In the genomic region with DNA sequence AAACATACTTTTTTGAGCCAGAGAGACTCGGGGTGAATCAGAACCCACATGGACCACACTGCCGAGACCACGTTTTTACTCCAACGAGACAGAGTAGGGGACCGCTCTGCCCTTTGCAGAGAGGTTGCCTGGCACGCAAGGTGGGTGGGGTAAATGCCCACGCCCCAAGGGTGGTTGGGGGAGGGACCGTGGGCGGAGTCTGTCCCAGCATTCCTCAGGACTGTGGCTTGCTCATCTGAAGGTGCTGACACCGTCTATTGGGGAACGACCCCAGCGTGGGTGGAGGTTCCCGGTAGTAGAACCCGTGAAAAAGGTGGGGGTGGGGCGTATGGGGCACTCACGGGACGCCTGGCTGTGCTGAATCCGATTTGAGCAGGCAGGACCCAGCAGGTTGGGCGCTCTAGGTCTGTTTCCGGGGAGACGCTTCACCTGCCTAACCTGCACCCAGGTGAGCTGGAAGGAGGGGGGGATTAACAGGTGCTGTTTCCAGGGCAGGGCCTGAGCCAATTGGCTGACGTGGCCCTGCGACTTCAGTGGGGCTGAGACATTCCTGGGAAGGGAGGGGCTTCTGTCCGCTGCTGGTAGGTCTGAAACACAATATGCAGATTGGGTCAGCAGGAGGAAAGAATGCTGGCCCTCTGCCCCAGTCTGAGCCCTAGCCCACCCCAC, we compare ENCODE assay signal across 8 mouse cellular contexts. TPM values are rescaled to one million over a fixed set of nuclear protein-coding genes. Genes with fewer than 3 reads are reported as not detected.
A peak's percentile ranks its signal among the peaks of the same experiment; 100 is the strongest.
DNase-seq lines count a peak whose midpoint lies in the region; ATAC-seq lines count a peak whose summit lies in the region.

A gene (minus strand): TSS at position 453 of the 669 bp plus-strand sequence.

- no peaks in the 10 kb centered on the region for H3K4me1 ChIP-seq in intestine, embryonic 16.5 days (ENCODE audit: control insufficient read depth, insufficient read depth, low read length)
- peaks cover 7% of the 10 kb centered on the region; the same call in 1 of the 2 replicates for H3K4me1 ChIP-seq in liver, embryonic 15.5 days (replicated peaks)
- no peaks in the 10 kb centered on the region for H3K4me1 ChIP-seq in neural tube, embryonic 11.5 days (ENCODE audit: control insufficient read depth, insufficient read depth, low read length)

- DNase-seq in cerebellum, postnatal 10 days = peak; percentile 19 to 27
- DNase-seq in cerebellum, adult 8-10 months = no peak
- DNase-seq in adrenal gland, postnatal 25 days = peak; percentile 71
- peak; percentile 62 for DNase-seq in gonadal fat pad, adult 2 months (ENCODE audit: low read depth)
- peak; percentile 36 for DNase-seq in neural tube, embryonic 11.5 days (ENCODE audit: low spot score)
- DNase-seq in urinary bladder, postnatal 36 days (ENCODE audit: low spot score in 2 of 2) = peak; percentile 80

- H3K9me3 ChIP-seq in intestine, embryonic 16.5 days (ENCODE audit: control insufficient read depth, low read length) = no peaks in the 10 kb centered on the region
- peaks cover 7% of the 10 kb centered on the region for H3K9me3 ChIP-seq in liver, embryonic 15.5 days (replicated peaks)
- H3K9me3 ChIP-seq in neural tube, embryonic 11.5 days (ENCODE audit: control insufficient read depth, low read length) = no peaks in the 10 kb centered on the region

- H3K9ac ChIP-seq in intestine, embryonic 16.5 days (ENCODE audit: low read depth, low read length) = peak within 1 kb of the TSS; percentile 67
- no peak within 1 kb of the TSS for H3K9ac ChIP-seq in liver, embryonic 15.5 days
- H3K9ac ChIP-seq in neural tube, embryonic 11.5 days (ENCODE audit: low read length) = no peak within 1 kb of the TSS

- ATAC-seq in intestine, embryonic 16.5 days = peak; percentile 94
- ATAC-seq in liver, embryonic 15.5 days (ENCODE audit: insufficient read depth) = peak; percentile 64
- no peak for ATAC-seq in neural tube, embryonic 11.5 days (ENCODE audit: insufficient read depth, low FRiP score, low TSS enrichment)

- H3K36me3 ChIP-seq in intestine, embryonic 16.5 days (ENCODE audit: control insufficient read depth, insufficient read depth, low read length) = no peaks in the 10 kb centered on the region
- no peaks in the 10 kb centered on the region for H3K36me3 ChIP-seq in liver, embryonic 15.5 days (replicated peaks)
- H3K36me3 ChIP-seq in neural tube, embryonic 11.5 days (ENCODE audit: control insufficient read depth, insufficient read depth, low read length) = no peaks in the 10 kb centered on the region

- H3K4me3 ChIP-seq in intestine, embryonic 16.5 days (ENCODE audit: low read length) = peak within 1 kb of the TSS; percentile 47
- H3K4me3 ChIP-seq in liver, embryonic 15.5 days (replicated peaks) = peak within 1 kb of the TSS; percentile 39
- H3K4me3 ChIP-seq in neural tube, embryonic 11.5 days (ENCODE audit: low read depth, low read length) = peak within 1 kb of the TSS; percentile 10

- peak within 1 kb of the TSS; percentile 59 for H3K4me2 ChIP-seq in intestine, embryonic 16.5 days (ENCODE audit: low read depth, low read length)
- H3K4me2 ChIP-seq in liver, embryonic 15.5 days = peak within 1 kb of the TSS; percentile 60
- peak within 1 kb of the TSS; percentile 45 for H3K4me2 ChIP-seq in neural tube, embryonic 11.5 days (ENCODE audit: low read depth)

- peak within 1 kb of the TSS; percentile 79 for H3K27ac ChIP-seq in intestine, embryonic 16.5 days (ENCODE audit: low read length)
- peak within 1 kb of the TSS; percentile 69 for H3K27ac ChIP-seq in liver, embryonic 15.5 days (replicated peaks)
- H3K27ac ChIP-seq in neural tube, embryonic 11.5 days (ENCODE audit: low read depth, low read length) = no peak within 1 kb of the TSS

- H3K27me3 ChIP-seq in intestine, embryonic 16.5 days (replicated peaks; ENCODE audit: control insufficient read depth, insufficient read depth, low read length) = no peaks in the 10 kb centered on the region
- H3K27me3 ChIP-seq in liver, embryonic 15.5 days = no peaks in the 10 kb centered on the region
- 0 out of 2 replicates have a peak, but pooled peaks cover 2% of the 10 kb centered on the region for H3K27me3 ChIP-seq in neural tube, embryonic 11.5 days (ENCODE audit: control insufficient read depth, insufficient read depth, low read length)

- 2% methylated on average over 24 of the region's 24 CpGs for WGBS in intestine, embryonic 16.5 days
- 6% methylated on average over 24 of the region's 24 CpGs for WGBS in liver, embryonic 15.5 days (ENCODE audit: insufficient replicate concordance)
- WGBS in neural tube, embryonic 11.5 days = under 1% methylated on average over 24 of the region's 24 CpGs

RNA-seq across cellular contexts. Expression of the gene that starts here (rescaled TPM):
- total RNA-seq in adrenal gland, postnatal 25 days (2021) = not detected in 2 replicates
- polyA plus RNA-seq in gonadal fat pad, adult 2 months (2012; rRNA removed) = 25.1 and 25.7 TPM in 2 replicates
- polyA plus RNA-seq in intestine, embryonic 16.5 days (2015; fragmentation: Nextera tagmentation; extraction: Ambion mirVana) = 20.0 and 20.1 TPM in 2 replicates
- polyA plus RNA-seq in liver, embryonic 15.5 days (2015; fragmentation: Nextera tagmentation; extraction: Ambion mirVana) = 1.9 and 2.0 TPM in 2 replicates
- 0.66 TPM in 1 of 2 replicates, not detected in the other for polyA plus RNA-seq in neural tube, embryonic 11.5 days (2014; fragmentation: Nextera tagmentation; extraction: Ambion mirVana)

Comparison
In these comparisons a context has a peak if more than half of its experiments do, and no peak if none do; other contexts are left out.
1. Peak in DNase-seq in adrenal gland, postnatal 25 days; RNA of the gene not detected or under 1 TPM.
2. Peak in DNase-seq, H3K4me3 ChIP-seq and H3K4me2 ChIP-seq in neural tube, embryonic 11.5 days; RNA of the gene not detected or under 1 TPM.